Mouse (Mus musculus) liver, embryonic 16.5 days (tissue): Measurements from ENCODE around the gene Fbxl18. TPM values are rescaled to one million over a fixed set of nuclear protein-coding genes. Genes with fewer than 3 reads are reported as not detected.
A peak's percentile ranks its signal among the peaks of the same experiment; 100 is the strongest.

Experiments used
- ATAC-seq: fragments of 200-750 bp; cut with Nextera tagmentation; 2 replicates; pipeline ENCODE4 v1.8.0; 2017; ENCODE audit warnings: low read depth, mild to moderate bottlenecking, moderate number of reproducible peaks, moderate library complexity
- H3K27ac ChIP-seq: fragments of 300-500 bp; sonication (generic); 2 replicates; pipeline ENCODE4 v1.5.1; 2014; ENCODE audit warnings: mild to moderate bottlenecking, low read length
- H3K27me3 ChIP-seq: fragments of 300-500 bp; sonication (generic); 2 replicates; pipeline ENCODE4 v1.6.1; 2014; ENCODE audit warnings: low read depth, low read length, mixed read lengths; ENCODE audit not compliant: control insufficient read depth, insufficient read depth
- H3K36me3 ChIP-seq: fragments of 300-500 bp; sonication (generic); 2 replicates; pipeline ENCODE4 v1.6.1; 2014; ENCODE audit warnings: mild to moderate bottlenecking; ENCODE audit not compliant: control insufficient read depth, insufficient read depth
- H3K4me1 ChIP-seq: fragments of 300-500 bp; sonication (generic); 2 replicates; pipeline ENCODE4 v1.6.1; 2014; ENCODE audit warnings: low read depth, low read length, mixed read lengths; ENCODE audit not compliant: control insufficient read depth
- H3K4me2 ChIP-seq: fragments of 300-500 bp; sonication (generic); 2 replicates; pipeline ENCODE4 v1.6.1; 2014; ENCODE audit warnings: low read depth, low read length, mixed read lengths
- H3K4me3 ChIP-seq: fragments of 300-500 bp; sonication (generic); 2 replicates; pipeline ENCODE4 v1.5.1; 2014; ENCODE audit warnings: low read depth, mild to moderate bottlenecking, low read length
- H3K9ac ChIP-seq: fragments of 300-500 bp; sonication (generic); 2 replicates; pipeline ENCODE4 v1.6.1; 2014; ENCODE audit warnings: low read depth, low read length
- H3K9me3 ChIP-seq: fragments of 300-500 bp; sonication (generic); replicated peaks from 2 replicates; pipeline ENCODE4 v1.6.1; 2016; ENCODE audit warnings: low read length; ENCODE audit not compliant: control insufficient read depth
- WGBS: fragments of 180-500 bp; shearing (Covaris S2); extraction: QIAGEN DNeasy Blood & Tissue Kit; methylation state at CpG from one replicate; pipeline ENCODE4 v1.1.7; 2014; ENCODE audit not compliant: insufficient replicate concordance; 5-methylcytosine and 5-hydroxymethylcytosine counted together
- polyA plus RNA-seq: library from polyadenylated mRNA; unstranded; fragments of >200 nt; fragmentation: Nextera tagmentation; extraction: Ambion mirVana; gene quantifications from 2 replicates; pipeline ENCODE4 v1.2.1, GENCODE M21; 2015

Fbxl18 gene
- polyA plus RNA-seq, 1 experiment from 2014 or later, result 2.7 TPM

GRCm38 (mm10) chr5:142873718-142874117 lies 21.5 kb downstream of the Fbxl18 start:
- WGBS, result 82% methylated on average over 7 of the region's 7 CpGs
- no peak overlapping the region for H3K27ac ChIP-seq
- no peak overlapping the region for H3K9ac ChIP-seq
- H3K4me1 ChIP-seq, result peaks cover 2% of the 10 kb centered on the region
- H3K9me3 ChIP-seq, result no peaks in the 10 kb centered on the region
- no peak overlapping the region for H3K4me3 ChIP-seq
- ATAC-seq, result no peak
- peaks cover 2% of the 10 kb centered on the region; the same call in 1 of the 2 replicates for H3K36me3 ChIP-seq
- no peaks in the 10 kb centered on the region for H3K27me3 ChIP-seq
- H3K4me2 ChIP-seq, result no peak overlapping the region

DNA sequence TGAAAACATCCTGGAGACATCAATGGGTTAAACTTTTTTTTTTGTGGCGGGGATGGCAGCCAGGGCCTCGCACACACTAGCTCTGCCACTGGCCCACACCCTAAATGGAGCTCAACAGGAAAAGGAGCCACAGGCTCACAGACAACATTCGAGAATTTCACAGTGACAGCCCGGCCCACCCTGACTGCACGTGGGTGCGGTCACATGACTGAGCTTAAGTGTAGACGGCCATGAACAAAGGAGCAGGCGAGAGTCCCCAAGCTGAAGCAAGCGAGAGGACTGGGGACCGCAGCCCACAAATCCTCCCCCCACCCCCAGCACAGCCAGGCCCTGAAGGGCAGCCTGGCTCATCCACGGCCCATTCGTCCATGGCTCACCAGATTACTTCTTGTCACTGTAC lies 23.5 kb downstream of the Fbxl18 start:
- 62% methylated on average over 12 of the region's 12 CpGs for WGBS
- no peak overlapping the region for H3K4me2 ChIP-seq
- H3K9ac ChIP-seq, result no peak overlapping the region
- H3K27ac ChIP-seq, result no peak overlapping the region
- no peaks in the 10 kb centered on the region for H3K4me1 ChIP-seq
- ATAC-seq, result no peak
- H3K9me3 ChIP-seq, result no peaks in the 10 kb centered on the region
- H3K36me3 ChIP-seq, result peaks cover 2% of the 10 kb centered on the region; the same call in 1 of the 2 replicates
- H3K27me3 ChIP-seq, result no peaks in the 10 kb centered on the region
- H3K4me3 ChIP-seq, result no peak overlapping the region

DNA sequence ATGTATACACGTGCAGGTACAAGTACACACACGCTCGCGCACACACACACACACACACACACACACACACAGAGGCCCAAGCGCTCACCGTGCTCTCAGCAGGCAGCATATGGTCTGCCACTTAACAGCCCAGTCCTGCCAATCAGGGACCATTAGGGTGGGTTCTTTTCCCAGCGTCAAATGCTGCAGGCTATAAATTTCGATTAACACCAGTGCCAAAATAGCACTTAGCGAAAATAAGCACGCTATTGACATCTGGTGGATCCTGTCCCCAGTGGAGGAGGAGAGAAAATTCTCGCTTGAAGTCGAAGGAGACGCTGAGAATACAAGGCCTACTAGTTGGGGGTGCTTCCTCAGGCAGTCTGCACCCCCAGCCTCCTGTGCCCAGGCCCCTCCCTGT lies 25.8 kb downstream of the Fbxl18 start:
- H3K27me3 ChIP-seq, result no peaks in the 10 kb centered on the region
- no peak overlapping the region for H3K4me2 ChIP-seq
- ATAC-seq, result no peak
- no peak overlapping the region for H3K9ac ChIP-seq
- WGBS, result 82% methylated on average over 13 of the region's 13 CpGs
- no peaks in the 10 kb centered on the region for H3K9me3 ChIP-seq
- no peak overlapping the region for H3K27ac ChIP-seq
- H3K4me3 ChIP-seq, result no peak overlapping the region
- peaks cover 2% of the 10 kb centered on the region; the same call in 1 of the 2 replicates for H3K36me3 ChIP-seq
- no peaks in the 10 kb centered on the region for H3K4me1 ChIP-seq

DNA sequence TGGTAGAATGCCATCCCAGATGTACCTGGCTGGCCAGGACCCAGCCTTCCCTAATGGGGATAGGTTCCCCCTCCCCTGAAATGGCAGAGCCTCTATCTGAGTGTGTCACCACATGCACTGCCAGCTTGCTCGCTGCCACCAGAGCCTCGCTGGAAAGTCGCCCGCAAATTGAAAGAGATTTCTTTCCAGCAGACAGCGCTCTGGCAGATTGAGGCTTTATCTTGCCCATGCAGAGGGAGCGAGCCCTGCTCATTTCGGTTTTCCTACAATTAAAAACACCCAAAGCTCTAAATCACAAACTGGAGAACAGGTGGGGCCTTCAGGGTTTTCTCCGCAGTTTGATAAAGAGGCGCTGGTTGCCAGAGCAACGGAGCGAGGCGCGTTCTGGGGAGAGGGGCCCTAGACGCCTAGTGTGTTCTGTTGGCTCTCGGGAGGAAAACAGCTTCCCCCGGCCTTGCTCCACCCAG lies 37.4 kb downstream of the Fbxl18 start:
- WGBS, result 32% methylated on average over 16 of the region's 16 CpGs

GRCm38 (mm10) chr5:142856408-142856807 lies 38.8 kb downstream of the Fbxl18 start:
- 68% methylated on average over 4 of the region's 4 CpGs for WGBS

More for the DNA sequence above, 37.4 kb downstream of the Fbxl18 start:
- H3K4me3 ChIP-seq, result no peak overlapping the region
- no peak overlapping the region for H3K4me2 ChIP-seq
- H3K36me3 ChIP-seq, result no peaks in the 10 kb centered on the region
- H3K9ac ChIP-seq, result no peak overlapping the region
- peaks cover 4% of the 10 kb centered on the region for H3K4me1 ChIP-seq
- ATAC-seq, result no peak
- no peak overlapping the region for H3K27ac ChIP-seq
- H3K27me3 ChIP-seq, result no peaks in the 10 kb centered on the region; the same call in 1 of the 2 replicates
- no peaks in the 10 kb centered on the region for H3K9me3 ChIP-seq

GRCm38 (mm10) chr5:142854877-142855276 lies 40.3 kb downstream of the Fbxl18 start:
- H3K4me2 ChIP-seq, result no peak overlapping the region
- no peak overlapping the region for H3K4me3 ChIP-seq
- H3K27me3 ChIP-seq, result no peaks in the 10 kb centered on the region; the same call in 1 of the 2 replicates
- no peak overlapping the region for H3K9ac ChIP-seq
- no peaks in the 10 kb centered on the region for H3K36me3 ChIP-seq
- 60% methylated on average over 10 of the region's 10 CpGs for WGBS
- H3K4me1 ChIP-seq, result peaks cover 4% of the 10 kb centered on the region
- no peaks in the 10 kb centered on the region for H3K9me3 ChIP-seq
- ATAC-seq, result no peak
- H3K27ac ChIP-seq, result no peak overlapping the region

More at GRCm38 (mm10) chr5:142856408-142856807, 38.8 kb downstream of the Fbxl18 start:
- Histone ChIP-seq H3K9ac (no peak overlapping the region), H3K4me1 (peaks cover 4% of the 10 kb centered on the region), H3K27ac (no peak overlapping the region), H3K4me3 (no peak overlapping the region), H3K9me3 (no peaks in the 10 kb centered on the region), H3K27me3 (no peaks in the 10 kb centered on the region; the same call in 1 of the 2 replicates), H3K4me2 (no peak overlapping the region), H3K36me3 (no peaks in the 10 kb centered on the region)
- no peak for ATAC-seq

DNA sequence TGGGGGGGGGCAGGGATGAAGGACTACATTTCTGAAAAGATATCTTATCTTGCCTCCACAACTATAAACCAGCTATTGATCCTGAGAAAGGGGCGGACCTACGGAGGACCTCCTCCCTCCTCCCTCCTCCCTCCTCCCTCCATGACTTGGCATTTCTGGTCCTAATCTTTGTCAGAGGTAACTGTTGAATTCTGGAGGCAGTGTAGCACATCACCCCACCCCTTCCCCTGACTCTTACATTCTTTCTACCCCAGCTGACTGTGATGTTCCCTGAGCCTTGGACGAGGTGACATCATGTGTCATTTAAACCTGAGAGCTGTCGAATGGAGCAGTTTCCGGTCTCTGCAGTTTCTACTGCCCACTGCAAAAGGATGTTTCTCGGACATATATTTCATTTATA lies 41.6 kb downstream of the Fbxl18 start:
- Histone ChIP-seq H3K9me3 (no peaks in the 10 kb centered on the region), H3K4me2 (no peak overlapping the region), H3K4me3 (no peak overlapping the region), H3K4me1 (peaks cover 4% of the 10 kb centered on the region), H3K27ac (no peak overlapping the region), H3K9ac (no peak overlapping the region), H3K36me3 (no peaks in the 10 kb centered on the region), H3K27me3 (no peaks in the 10 kb centered on the region; the same call in 1 of the 2 replicates)
- WGBS, result 56% methylated on average over 6 of the region's 6 CpGs
- peak; percentile 62 for ATAC-seq

- no peak overlapping the region for H3K4me2 ChIP-seq
- H3K9ac ChIP-seq, result no peak overlapping the region
- H3K4me1 ChIP-seq, result peaks cover 4% of the 10 kb centered on the region
- H3K27ac ChIP-seq, result no peak overlapping the region
- H3K4me3 ChIP-seq, result no peak overlapping the region
- H3K9me3 ChIP-seq, result no peaks in the 10 kb centered on the region
- ATAC-seq, result no peak
- H3K36me3 ChIP-seq, result no peaks in the 10 kb centered on the region
- WGBS, result 46% methylated on average over 5 of the region's 5 CpGs
- H3K27me3 ChIP-seq, result no peaks in the 10 kb centered on the region
Measured at GRCm38 (mm10) chr5:142851681-142852049, 43.6 kb downstream of the Fbxl18 start.

DNA sequence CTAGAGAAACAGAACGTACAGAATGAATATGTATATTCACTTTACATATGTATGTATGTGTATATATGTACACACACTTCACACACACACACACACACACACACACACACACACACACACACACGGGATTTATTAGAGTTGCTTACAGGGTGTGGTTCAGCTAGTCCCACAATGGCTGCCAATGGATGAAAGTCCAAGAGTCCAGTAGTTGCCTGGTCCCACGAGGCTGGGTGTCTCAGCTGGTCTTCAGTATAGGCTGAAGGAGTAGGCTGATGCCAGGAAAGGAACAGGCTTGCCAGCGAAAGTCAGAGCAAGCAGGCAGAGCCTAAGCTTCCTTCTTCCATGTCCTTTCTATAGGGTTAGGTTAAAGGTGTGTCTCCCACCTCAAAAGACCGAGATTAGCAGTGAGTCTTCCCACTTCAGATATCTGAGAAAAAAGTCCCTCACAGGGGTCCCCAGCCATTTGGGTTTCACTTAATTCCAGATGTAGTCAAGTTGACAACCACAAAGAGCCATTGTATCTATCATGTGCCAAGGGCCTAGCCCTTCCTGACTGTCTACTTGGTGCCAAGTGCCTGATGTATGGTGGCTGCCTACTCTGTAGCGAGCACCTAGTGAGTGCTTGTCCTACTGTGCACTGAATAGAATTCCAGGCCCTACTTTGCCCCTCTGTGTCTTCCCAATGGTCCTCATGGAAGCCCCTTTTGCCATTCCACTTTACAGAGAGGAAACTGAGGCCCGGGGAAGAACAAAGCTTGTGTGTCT lies 44.1 kb downstream of the Fbxl18 start:
- Histone ChIP-seq H3K27me3 (no peaks in the 10 kb centered on the region), H3K9me3 (no peaks in the 10 kb centered on the region), H3K27ac (no peak overlapping the region), H3K9ac (no peak overlapping the region), H3K4me3 (no peak overlapping the region), H3K4me2 (no peak overlapping the region), H3K36me3 (no peaks in the 10 kb centered on the region), H3K4me1 (peaks cover 4% of the 10 kb centered on the region)
- ATAC-seq, result no peak
- 57% methylated on average over 7 of the region's 7 CpGs for WGBS
